Mouse (Mus musculus): ENCODE measurements around the gene Prickle2.

DNA sequence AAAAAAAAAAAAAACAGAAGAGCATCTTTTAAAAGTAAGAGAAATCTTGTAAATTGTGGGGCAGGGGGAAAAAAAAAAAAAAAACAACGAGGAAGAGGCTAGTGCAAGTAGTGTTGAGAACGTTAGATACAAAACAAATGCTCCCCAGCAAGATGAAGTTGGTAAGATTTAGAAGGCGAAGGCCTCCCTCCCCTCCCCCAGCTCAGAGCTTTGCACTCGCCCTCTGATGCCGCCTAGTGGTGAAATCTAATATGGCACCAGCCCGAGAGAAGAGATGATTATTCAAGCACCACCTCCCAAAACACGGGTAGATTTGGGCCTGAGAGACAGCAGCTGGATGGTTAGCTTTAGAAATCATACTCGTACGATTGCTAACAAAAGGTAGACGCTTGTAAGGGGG, 22.1 kb upstream of the Prickle2 start:
- TF ChIP-seq CTCF (IDR thresholded peaks at IDR 0.05; ENCODE audit: insufficient read depth, low read length) (peak; percentile 91), POLR2A (IDR thresholded peaks at IDR 0.05; ENCODE audit: borderline replicate concordance, extremely low read depth, low read depth, low read length) (no peak)

Measured in lung, adult 2 months (tissue).